Mouse (Mus musculus) midbrain, embryonic 15.5 days (tissue): ENCODE results near the gene Car5a. TPM values are rescaled to one million over a fixed set of nuclear protein-coding genes. Genes with fewer than 3 reads are reported as not detected.

Experiments used
- microRNA-seq: library from miRNA; unstranded; fragments of <30 nt; microRNA quantifications from one replicate; pipeline ENCODE4, GENCODE M21; 2016
- polyA plus RNA-seq: library from polyadenylated mRNA; unstranded; fragments of >200 nt; fragmentation: Nextera tagmentation; extraction: Ambion mirVana; gene quantifications from 2 replicates; pipeline ENCODE4 v1.2.1, GENCODE M21; 2015

Car5a gene
- polyA plus RNA-seq, 1 experiment from 2014 or later = 0.41 TPM

Small RNA genes lying within 50 kb of the gene (microRNA-seq; reads per million reads assigned to microRNA genes)
- gene Mir7237 = 1.3 reads per million

Other genes starting within 250 kb of the Car5a start
- gene Jph3, start 215.3 kb downstream of the Car5a start, polyA plus RNA-seq = 111 and 114 TPM in 2 replicates
- gene Klhdc4, start 115.3 kb downstream of the Car5a start, polyA plus RNA-seq = 49.6 and 52.3 TPM in 2 replicates
- gene Slc7a5, start 37.2 kb downstream of the Car5a start, polyA plus RNA-seq = 55.5 and 58.3 TPM in 2 replicates
- 54.6 and 61.9 TPM in 2 replicates for gene Banp, start 4.8 kb upstream of the Car5a start, polyA plus RNA-seq